Comparison of ENCODE assay signal across 9 mouse cellular contexts in the genomic region with DNA sequence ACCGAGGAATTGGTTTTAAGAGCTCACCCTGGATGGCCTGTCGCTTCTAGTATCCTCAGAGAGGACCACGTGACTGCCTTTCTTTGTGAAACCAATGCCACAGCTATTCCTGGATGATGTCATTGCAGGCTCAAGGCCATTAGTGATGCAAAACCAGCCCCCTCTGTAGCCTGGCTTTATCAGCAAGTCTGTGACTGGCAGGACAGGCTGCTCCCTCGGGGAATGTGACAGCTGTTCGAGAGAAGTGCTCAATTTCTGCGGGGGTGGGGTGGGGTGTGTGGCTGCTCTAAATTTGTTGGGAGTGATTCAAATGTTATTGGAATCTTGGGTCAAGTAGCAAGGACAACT. TPM values are rescaled to one million over a fixed set of nuclear protein-coding genes. Genes with fewer than 3 reads are reported as not detected.
DNase-seq lines count a peak whose midpoint lies in the region; ATAC-seq lines count a peak whose summit lies in the region.
"Had no signal": no experiment of that assay in that cellular context is flagged by ENCODE, and none has a peak within 500 bp of the region (broad histone marks: within the 10 kb centered on the region; RNA-seq: fewer than 3 reads in every experiment).

No protein-coding gene starts in this region.

- no peak for DNase-seq in frontal cortex, postnatal 14 days (ENCODE audit: low spot score in 2 of 2)
- DNase-seq in adrenal gland, adult 2 months, result peak; percentile 94
- peak; percentile 75 for DNase-seq in gastrocnemius, adult 18-20 months (ENCODE audit: low spot score)
- DNase-seq in hindbrain, embryonic 14.5 days (ENCODE audit: low spot score), result peak; percentile 82
- DNase-seq in mesoderm, embryonic 11.5 days (ENCODE audit: low read depth, low spot score), result peak; percentile 82
- DNase-seq in testis, postnatal 14 days (ENCODE audit: low spot score), result peak; percentile 83
- no peak for DNase-seq in thymus, postnatal 10 days (ENCODE audit: low spot score in 2 of 2)

- H3K9me3 ChIP-seq in hindbrain, embryonic 14.5 days (ENCODE audit: control insufficient read depth, low read length), result no peaks in the 10 kb centered on the region

- peak overlapping the region; percentile 90 for H3K27ac ChIP-seq in hindbrain, embryonic 14.5 days

- no peaks in the 10 kb centered on the region for H3K36me3 ChIP-seq in hindbrain, embryonic 14.5 days (replicated peaks; ENCODE audit: control insufficient read depth, insufficient read depth)

- peak overlapping the region; percentile 45 for H3K4me2 ChIP-seq in hindbrain, embryonic 14.5 days (replicated peaks)

- H3K4me3 ChIP-seq in hindbrain, embryonic 14.5 days (replicated peaks; ENCODE audit: low read length), result peak overlapping the region; percentile 14; the same call in 1 of the 2 replicates
- H3K4me3 ChIP-seq: erythroblast, embryonic 14.5 days had no signal

- ATAC-seq in frontal cortex, adult (ENCODE audit: low TSS enrichment), result peak; percentile 60
- peak; percentile 90 for ATAC-seq in hindbrain, embryonic 14.5 days (ENCODE audit: low FRiP score)

- H3K9ac ChIP-seq in hindbrain, embryonic 14.5 days, result peak overlapping the region; percentile 52

- 1% methylated on average over 6 of the region's 6 CpGs for WGBS in hindbrain, embryonic 14.5 days

- peaks cover 17% of the 10 kb centered on the region for H3K4me1 ChIP-seq in hindbrain, embryonic 14.5 days (replicated peaks; ENCODE audit: control insufficient read depth, insufficient read depth, low read length)

- H3K27me3 ChIP-seq in hindbrain, embryonic 14.5 days (ENCODE audit: control insufficient read depth, insufficient read depth, low read length), result no peaks in the 10 kb centered on the region

RNA-seq across cellular contexts. Expression of gene Cyp11a1, which starts 2.8 kb away (rescaled TPM):
- 1,000 to 10,000 TPM; 6,621 to 7,422 TPM for total RNA-seq in adrenal gland, adult 2 months (2021)
- polyA plus RNA-seq in adrenal gland, adult 2 months (2012; rRNA removed), result 1,463 and 1,873 TPM in 2 replicates
- under 1 TPM; 0.24 to 0.34 TPM for total RNA-seq in gastrocnemius, adult 18-20 months (2021)
- polyA plus RNA-seq in hindbrain, embryonic 14.5 days (2014; fragmentation: Nextera tagmentation; extraction: Ambion mirVana), result 0.39 and 1.5 TPM in 2 replicates

RNA-seq across cellular contexts. Expression of gene Stra6, which starts 54.6 kb away (rescaled TPM):
- total RNA-seq in adrenal gland, adult 2 months (2021), result 1 to 10 TPM; 1.5 to 1.8 TPM
- 2.0 and 2.6 TPM in 2 replicates for polyA plus RNA-seq in adrenal gland, adult 2 months (2012; rRNA removed)
- total RNA-seq in gastrocnemius, adult 18-20 months (2021), result under 1 TPM; 0.16 to 0.90 TPM
- 18.1 and 22.1 TPM in 2 replicates for polyA plus RNA-seq in hindbrain, embryonic 14.5 days (2014; fragmentation: Nextera tagmentation; extraction: Ambion mirVana)
- polyA plus RNA-seq: erythroblast, embryonic 14.5 days had no signal

Comparison
In these comparisons a context has a peak if more than half of its experiments do, and no peak if none do; other contexts are left out.
1. DNase-seq: peak in adrenal gland, adult 2 months (single experiment), gastrocnemius, adult 18-20 months (single experiment), hindbrain, embryonic 14.5 days (single experiment), mesoderm, embryonic 11.5 days (single experiment) and testis, postnatal 14 days (single experiment); none in frontal cortex, postnatal 14 days (0 of 2) and thymus, postnatal 10 days (0 of 2).
2. RNA of gene Cyp11a1, which starts 2.8 kb away (total RNA-seq): 6,621 to 7,422 TPM in adrenal gland, adult 2 months; 0.24 to 0.34 TPM in gastrocnemius, adult 18-20 months; every median in the first group is over 1,000 times any median in the second.